Mouse (Mus musculus) midbrain, embryonic 14.5 days (tissue): ENCODE data around the gene Fggy. TPM values are rescaled to one million over a fixed set of nuclear protein-coding genes. Genes with fewer than 3 reads are reported as not detected.

ENCODE experiments used
- ATAC-seq: fragments of 200-750 bp; cut with Nextera tagmentation; 2 replicates; pipeline ENCODE4 v1.8.0; 2017; ENCODE audit warnings: moderate number of reproducible peaks, moderate library complexity; ENCODE audit not compliant: low FRiP score, low TSS enrichment
- DNase-seq: peaks from one replicate; pipeline ENCODE4 v3.0.0-alpha.2; 2015
- H3K27ac ChIP-seq: fragments of 300-500 bp; sonication (generic); replicated peaks from 2 replicates; pipeline ENCODE4 v1.5.1; 2014; ENCODE audit warnings: mild to moderate bottlenecking, low read depth, low read length, moderate library complexity
- H3K27me3 ChIP-seq: fragments of 300-500 bp; sonication (generic); 2 replicates; pipeline ENCODE4 v1.6.1; 2014; ENCODE audit warnings: low read length, control low read depth, mixed read lengths; ENCODE audit not compliant: control insufficient read depth, insufficient read depth
- H3K36me3 ChIP-seq: fragments of 300-500 bp; sonication (generic); 2 replicates; pipeline ENCODE4 v1.6.1; 2014; ENCODE audit warnings: low read length, control low read depth; ENCODE audit not compliant: control insufficient read depth, insufficient read depth
- H3K4me1 ChIP-seq: fragments of 300-500 bp; sonication (generic); 2 replicates; pipeline ENCODE4 v1.6.1; 2014; ENCODE audit warnings: mild to moderate bottlenecking, antibody characterized with exemption, low read length, control low read depth; ENCODE audit not compliant: control insufficient read depth, insufficient read depth
- H3K4me2 ChIP-seq: fragments of 300-500 bp; sonication (generic); 2 replicates; pipeline ENCODE4 v1.6.1; 2014; ENCODE audit warnings: mild to moderate bottlenecking, low read length, moderate library complexity
- H3K4me3 ChIP-seq: fragments of 300-500 bp; sonication (generic); replicated peaks from 2 replicates; pipeline ENCODE4 v1.5.1; 2014; ENCODE audit warnings: low read depth, low read length
- H3K9ac ChIP-seq: fragments of 300-500 bp; sonication (generic); replicated peaks from 2 replicates; pipeline ENCODE4 v1.6.1; 2014; ENCODE audit warnings: mild to moderate bottlenecking, low read length, moderate library complexity
- H3K9me3 ChIP-seq: fragments of 300-500 bp; sonication (generic); 2 replicates; pipeline ENCODE4 v1.6.1; 2016; ENCODE audit warnings: low read length, control low read depth, mixed read lengths; ENCODE audit not compliant: control insufficient read depth
- WGBS: fragments of 180-500 bp; shearing (Covaris S2); extraction: QIAGEN DNeasy Blood & Tissue Kit; methylation state at CpG from one replicate; pipeline ENCODE4 v1.1.7; 2014; 5-methylcytosine and 5-hydroxymethylcytosine counted together
- polyA plus RNA-seq: library from polyadenylated mRNA; unstranded; fragments of >200 nt; fragmentation: Nextera tagmentation; extraction: Ambion mirVana; gene quantifications from 2 replicates; pipeline ENCODE4 v1.2.1, GENCODE M21; 2014

Fggy gene
- polyA plus RNA-seq, 1 experiment from 2014 or later = 8.8 TPM

GRCm38 (mm10) chr4:95884184-95885145 lies 327.2 kb downstream of the Fggy start:
- Histone ChIP-seq H3K27me3 (no peaks in the 10 kb centered on the region), H3K4me2 (no peak overlapping the region), H3K4me3 (no peak overlapping the region), H3K9ac (no peak overlapping the region), H3K27ac (no peak overlapping the region), H3K9me3 (no peaks in the 10 kb centered on the region), H3K36me3 (no peaks in the 10 kb centered on the region), H3K4me1 (no peaks in the 10 kb centered on the region)
- DNase-seq = no peak
- no peak for ATAC-seq
- 88% methylated on average over 4 of the region's 4 CpGs for WGBS

- no peak overlapping the region for H3K9ac ChIP-seq
- ATAC-seq (no peak), DNase-seq (no peak)
- no peaks in the 10 kb centered on the region for H3K36me3 ChIP-seq
- no peak overlapping the region for H3K4me2 ChIP-seq
- no peaks in the 10 kb centered on the region for H3K27me3 ChIP-seq
- H3K27ac ChIP-seq = no peak overlapping the region
- no peak overlapping the region for H3K4me3 ChIP-seq
- no peaks in the 10 kb centered on the region for H3K9me3 ChIP-seq
- WGBS = 89% methylated on average over 2 of the region's 2 CpGs
- no peaks in the 10 kb centered on the region for H3K4me1 ChIP-seq
Observed at GRCm38 (mm10) chr4:95895199-95895754, 338.0 kb downstream of the Fggy start.

GRCm38 (mm10) chr4:95896571-95896970 lies 339.3 kb downstream of the Fggy start:
- Histone ChIP-seq H3K27ac (no peak overlapping the region), H3K27me3 (no peaks in the 10 kb centered on the region), H3K9me3 (no peaks in the 10 kb centered on the region), H3K36me3 (no peaks in the 10 kb centered on the region), H3K4me3 (no peak overlapping the region), H3K9ac (no peak overlapping the region), H3K4me2 (no peak overlapping the region), H3K4me1 (no peaks in the 10 kb centered on the region)
- DNase-seq = no peak
- 46% methylated on average over 5 of the region's 5 CpGs for WGBS
- ATAC-seq = no peak

- H3K36me3 ChIP-seq = no peaks in the 10 kb centered on the region
- H3K4me3 ChIP-seq = no peak overlapping the region
- no peak for ATAC-seq
- H3K4me2 ChIP-seq = no peak overlapping the region
- H3K27ac ChIP-seq = no peak overlapping the region
- H3K9ac ChIP-seq = no peak overlapping the region
- 77% methylated on average over 7 of the region's 7 CpGs for WGBS
- DNase-seq = no peak
- no peaks in the 10 kb centered on the region for H3K27me3 ChIP-seq
- no peaks in the 10 kb centered on the region for H3K9me3 ChIP-seq
- no peaks in the 10 kb centered on the region for H3K4me1 ChIP-seq
Observed at GRCm38 (mm10) chr4:95897236-95897874, 340.0 kb downstream of the Fggy start.

- no peak overlapping the region for H3K9ac ChIP-seq
- no peaks in the 10 kb centered on the region for H3K27me3 ChIP-seq
- no peaks in the 10 kb centered on the region for H3K36me3 ChIP-seq
- no peak for DNase-seq
- ATAC-seq = no peak
- H3K4me1 ChIP-seq = no peaks in the 10 kb centered on the region
- H3K4me2 ChIP-seq = no peak overlapping the region
- no peak overlapping the region for H3K27ac ChIP-seq
- no peaks in the 10 kb centered on the region for H3K9me3 ChIP-seq
- H3K4me3 ChIP-seq = no peak overlapping the region
- 67% methylated on average over 5 of the region's 6 CpGs for WGBS
Observed at GRCm38 (mm10) chr4:95898714-95899113, 341.4 kb downstream of the Fggy start.

GRCm38 (mm10) chr4:95899926-95900712 lies 342.8 kb downstream of the Fggy start:
- H3K4me3 ChIP-seq = no peak overlapping the region
- WGBS = 61% methylated on average over 4 of the region's 4 CpGs
- ATAC-seq (no peak), DNase-seq (no peak)
- no peaks in the 10 kb centered on the region for H3K4me1 ChIP-seq
- H3K4me2 ChIP-seq = no peak overlapping the region
- H3K27me3 ChIP-seq = no peaks in the 10 kb centered on the region
- H3K9me3 ChIP-seq = no peaks in the 10 kb centered on the region
- H3K36me3 ChIP-seq = no peaks in the 10 kb centered on the region
- H3K9ac ChIP-seq = no peak overlapping the region
- H3K27ac ChIP-seq = no peak overlapping the region; the same call in 1 of the 2 replicates

- ATAC-seq = no peak
- Histone ChIP-seq H3K4me2 (no peak overlapping the region), H3K9ac (no peak overlapping the region), H3K9me3 (no peaks in the 10 kb centered on the region), H3K27me3 (no peaks in the 10 kb centered on the region), H3K4me3 (no peak overlapping the region), H3K27ac (no peak overlapping the region), H3K36me3 (no peaks in the 10 kb centered on the region), H3K4me1 (no peaks in the 10 kb centered on the region)
- 71% methylated on average over 1 of the region's 1 CpGs for WGBS
- no peak for DNase-seq
Observed at GRCm38 (mm10) chr4:95900815-95901214, 343.5 kb downstream of the Fggy start.

- no peaks in the 10 kb centered on the region for H3K36me3 ChIP-seq
- H3K27ac ChIP-seq = no peak overlapping the region
- H3K9me3 ChIP-seq = no peaks in the 10 kb centered on the region
- ATAC-seq = no peak
- no peak overlapping the region for H3K9ac ChIP-seq
- no peak for DNase-seq
- H3K27me3 ChIP-seq = no peaks in the 10 kb centered on the region
- H3K4me1 ChIP-seq = no peaks in the 10 kb centered on the region
- H3K4me3 ChIP-seq = no peak overlapping the region
- no peak overlapping the region for H3K4me2 ChIP-seq
Observed at GRCm38 (mm10) chr4:95906141-95906540, 348.8 kb downstream of the Fggy start.
